Mouse (Mus musculus) olfactory bulb, adult 2 months (tissue): ENCODE data around the gene Nek7.

Experiments used
- CTCF ChIP-seq: fragments of 200-500 bp; IDR thresholded peaks from 2 replicates; pipeline ENCODE4 v1.5.1; 2012; ENCODE audit warnings: low read depth, mild to moderate bottlenecking, low read length, moderate library complexity; ENCODE audit not compliant: insufficient read depth
- POLR2A ChIP-seq: fragments of 200-500 bp; IDR thresholded peaks from 2 replicates; pipeline ENCODE4 v1.6.1; 2012; ENCODE audit warnings: mild to moderate bottlenecking, low read depth, low read length, moderate library complexity; ENCODE audit not compliant: insufficient read depth

GRCm38 (mm10) chr1:138586891-138587290 lies 33.0 kb downstream of the Nek7 start:
- TF ChIP-seq CTCF (no peak), POLR2A (no peak)
